ENCODE assay signal across 8 mouse cellular contexts in genomic region chrX:7841163-7842162, GRCm38 (mm10). TPM values are rescaled to one million over a fixed set of nuclear protein-coding genes. Genes with fewer than 3 reads are reported as not detected.
DNase-seq lines count a peak whose midpoint lies in the region; ATAC-seq and TF ChIP-seq lines count a peak whose summit lies in the region.

Gene Otud5 (plus strand): TSS chrX:7841364.

- WGBS in heart, embryonic 12.5 days, result 18% methylated on average over 74 of the region's 74 CpGs
- WGBS in kidney, postnatal 0 days, result 24% methylated on average over 73 of the region's 74 CpGs
- WGBS in liver, embryonic 11.5 days, result 9% methylated on average over 70 of the region's 74 CpGs
- 15% methylated on average over 73 of the region's 74 CpGs for WGBS in stomach, embryonic 14.5 days

- peak within 1 kb of the TSS; percentile 96 for H3K4me3 ChIP-seq in heart, embryonic 12.5 days
- peak within 1 kb of the TSS; percentile 67 for H3K4me3 ChIP-seq in kidney, postnatal 0 days (replicated peaks; ENCODE audit: low read depth, low read length)
- H3K4me3 ChIP-seq in liver, embryonic 11.5 days (ENCODE audit: low read depth, low read length), result peak within 1 kb of the TSS; percentile 83
- peak within 1 kb of the TSS; percentile 65 for H3K4me3 ChIP-seq in stomach, embryonic 14.5 days (ENCODE audit: low read depth, low read length)

- peak; percentile 99 for DNase-seq in CD4-positive helper T cell, adult 2 months (ENCODE audit: low read depth, low spot score)
- DNase-seq in brain, embryonic 18.5 days (ENCODE audit: low read depth, low spot score), result peak; percentile 93
- DNase-seq in kidney, postnatal 0 days (ENCODE audit: low spot score), result peak; percentile 97
- peak; percentile 89 for DNase-seq in liver, embryonic 11.5 days (ENCODE audit: low spot score)
- DNase-seq in naive thymus-derived CD4-positive, alpha-beta T cell, adult 2 months (ENCODE audit: low read depth), result peak; percentile 96

- H3K36me3 ChIP-seq in heart, embryonic 12.5 days, result no peaks in the 10 kb centered on the region; the same call in 1 of the 2 replicates
- H3K36me3 ChIP-seq in kidney, postnatal 0 days (ENCODE audit: insufficient read depth, low read length), result no peaks in the 10 kb centered on the region
- H3K36me3 ChIP-seq in liver, embryonic 11.5 days (ENCODE audit: control insufficient read depth, insufficient read depth, low read length), result no peaks in the 10 kb centered on the region
- H3K36me3 ChIP-seq in stomach, embryonic 14.5 days (ENCODE audit: control insufficient read depth, insufficient read depth, low read length), result no peaks in the 10 kb centered on the region

- 0 out of 2 replicates have a peak, but pooled peaks cover 3% of the 10 kb centered on the region for H3K9me3 ChIP-seq in heart, embryonic 12.5 days (replicated peaks)
- H3K9me3 ChIP-seq in kidney, postnatal 0 days (replicated peaks; ENCODE audit: low read length), result no peaks in the 10 kb centered on the region
- no peaks in the 10 kb centered on the region for H3K9me3 ChIP-seq in liver, embryonic 11.5 days (ENCODE audit: control insufficient read depth, low read length)
- H3K9me3 ChIP-seq in stomach, embryonic 14.5 days (ENCODE audit: control insufficient read depth, low read depth, low read length), result no peaks in the 10 kb centered on the region

- no peak for TF ChIP-seq CTCF in kidney, postnatal 0 days (IDR thresholded peaks at IDR 0.05; ENCODE audit: low read depth)

- H3K4me1 ChIP-seq in heart, embryonic 12.5 days (replicated peaks), result peaks cover 8% of the 10 kb centered on the region
- no peaks in the 10 kb centered on the region for H3K4me1 ChIP-seq in kidney, postnatal 0 days (replicated peaks; ENCODE audit: insufficient read depth, low read length)
- peaks cover 5% of the 10 kb centered on the region for H3K4me1 ChIP-seq in liver, embryonic 11.5 days (replicated peaks; ENCODE audit: control insufficient read depth, insufficient read depth, low read length)
- H3K4me1 ChIP-seq in stomach, embryonic 14.5 days (ENCODE audit: control insufficient read depth, insufficient read depth, low read length), result no peaks in the 10 kb centered on the region

- peak within 1 kb of the TSS; percentile 93 for H3K9ac ChIP-seq in heart, embryonic 12.5 days
- peak within 1 kb of the TSS; percentile 87 for H3K9ac ChIP-seq in kidney, postnatal 0 days (ENCODE audit: low read depth, low read length)
- peak within 1 kb of the TSS; percentile 79 for H3K9ac ChIP-seq in liver, embryonic 11.5 days (ENCODE audit: low read depth, low read length)
- H3K9ac ChIP-seq in stomach, embryonic 14.5 days (replicated peaks; ENCODE audit: low read depth, low read length), result peak within 1 kb of the TSS; percentile 72

- H3K4me2 ChIP-seq in heart, embryonic 12.5 days, result peak within 1 kb of the TSS; percentile 80
- H3K4me2 ChIP-seq in kidney, postnatal 0 days (ENCODE audit: low read length), result peak within 1 kb of the TSS; percentile 63
- peak within 1 kb of the TSS; percentile 84 for H3K4me2 ChIP-seq in liver, embryonic 11.5 days
- peak within 1 kb of the TSS; percentile 58 for H3K4me2 ChIP-seq in stomach, embryonic 14.5 days (replicated peaks; ENCODE audit: low read depth, low read length)

- peak; percentile 81 for ATAC-seq in erythroid progenitor cell, adult 5-6 weeks (replicated peaks; ENCODE audit: low FRiP score, poor library complexity, severe bottlenecking)
- ATAC-seq in heart, embryonic 12.5 days (ENCODE audit: insufficient number of reproducible peaks, low FRiP score), result peak; percentile 95
- peak; percentile 98 for ATAC-seq in kidney, postnatal 0 days (replicated peaks; ENCODE audit: low FRiP score, low read depth)
- ATAC-seq in liver, embryonic 11.5 days (replicated peaks; ENCODE audit: low FRiP score), result peak; percentile 93
- ATAC-seq in stomach, embryonic 14.5 days (ENCODE audit: insufficient number of reproducible peaks, insufficient read depth, low FRiP score, low read depth), result peak; percentile 97

- peak within 1 kb of the TSS; percentile 89 for H3K27ac ChIP-seq in heart, embryonic 12.5 days (ENCODE audit: poor library complexity, severe bottlenecking)
- H3K27ac ChIP-seq in kidney, postnatal 0 days, result peak within 1 kb of the TSS; percentile 93
- peak within 1 kb of the TSS; percentile 88 for H3K27ac ChIP-seq in liver, embryonic 11.5 days (ENCODE audit: low read depth, low read length)
- peak within 1 kb of the TSS; percentile 89 for H3K27ac ChIP-seq in stomach, embryonic 14.5 days (ENCODE audit: low read length)

- no peaks in the 10 kb centered on the region for H3K27me3 ChIP-seq in heart, embryonic 12.5 days (replicated peaks)
- no peaks in the 10 kb centered on the region for H3K27me3 ChIP-seq in kidney, postnatal 0 days (ENCODE audit: insufficient read depth, low read length)
- no peaks in the 10 kb centered on the region for H3K27me3 ChIP-seq in liver, embryonic 11.5 days (replicated peaks; ENCODE audit: control insufficient read depth, insufficient read depth, low read length)
- no peaks in the 10 kb centered on the region for H3K27me3 ChIP-seq in stomach, embryonic 14.5 days (ENCODE audit: control insufficient read depth, insufficient read depth, low read length)

RNA-seq across cellular contexts. Expression of gene Otud5, which starts in this region (rescaled TPM):
- 327 and 376 TPM in 2 replicates for total RNA-seq in erythroid progenitor cell, adult 5-6 weeks (2015; ENCODE audit: low replicate concordance)
- total RNA-seq in erythroid progenitor cell, adult 5-6 weeks (2017; ENCODE audit: low replicate concordance), result 471 and 476 TPM in 2 replicates
- polyA plus RNA-seq in heart, embryonic 12.5 days (2016; fragmentation: Nextera tagmentation; extraction: Ambion mirVana), result 41.1 and 41.2 TPM in 2 replicates
- 31.8 and 36.8 TPM in 2 replicates for polyA plus RNA-seq in kidney, postnatal 0 days (2015; fragmentation: Nextera tagmentation; extraction: Ambion mirVana)
- polyA plus RNA-seq in liver, embryonic 11.5 days (2014; fragmentation: Nextera tagmentation; extraction: Ambion mirVana), result 32.2 and 33.1 TPM in 2 replicates
- polyA plus RNA-seq in stomach, embryonic 14.5 days (2014; fragmentation: Nextera tagmentation; extraction: Ambion mirVana), result 28.5 and 33.6 TPM in 2 replicates

Comparison
In these comparisons a context has a peak if more than half of its experiments do, and no peak if none do; other contexts are left out.
1. Peak in every context shown above with its lines: DNase-seq, ATAC-seq, H3K4me3 ChIP-seq and H3K27ac ChIP-seq.